Mouse (Mus musculus) frontal cortex, postnatal 14 days (tissue): ENCODE data around the gene Sec24c.
"Not testable (repeated sequence)": the region's sequence is repeated elsewhere in the genome, so short reads cannot be mapped to it uniquely, and the experiment has no call there.

Source experiments
- DNase-seq, 2 experiments: peaks; one replicate each; pipeline ENCODE4 v3.0.0; 2022; ENCODE audit warnings: low spot score in 2 of 2

Gene Sec24c

DNA sequence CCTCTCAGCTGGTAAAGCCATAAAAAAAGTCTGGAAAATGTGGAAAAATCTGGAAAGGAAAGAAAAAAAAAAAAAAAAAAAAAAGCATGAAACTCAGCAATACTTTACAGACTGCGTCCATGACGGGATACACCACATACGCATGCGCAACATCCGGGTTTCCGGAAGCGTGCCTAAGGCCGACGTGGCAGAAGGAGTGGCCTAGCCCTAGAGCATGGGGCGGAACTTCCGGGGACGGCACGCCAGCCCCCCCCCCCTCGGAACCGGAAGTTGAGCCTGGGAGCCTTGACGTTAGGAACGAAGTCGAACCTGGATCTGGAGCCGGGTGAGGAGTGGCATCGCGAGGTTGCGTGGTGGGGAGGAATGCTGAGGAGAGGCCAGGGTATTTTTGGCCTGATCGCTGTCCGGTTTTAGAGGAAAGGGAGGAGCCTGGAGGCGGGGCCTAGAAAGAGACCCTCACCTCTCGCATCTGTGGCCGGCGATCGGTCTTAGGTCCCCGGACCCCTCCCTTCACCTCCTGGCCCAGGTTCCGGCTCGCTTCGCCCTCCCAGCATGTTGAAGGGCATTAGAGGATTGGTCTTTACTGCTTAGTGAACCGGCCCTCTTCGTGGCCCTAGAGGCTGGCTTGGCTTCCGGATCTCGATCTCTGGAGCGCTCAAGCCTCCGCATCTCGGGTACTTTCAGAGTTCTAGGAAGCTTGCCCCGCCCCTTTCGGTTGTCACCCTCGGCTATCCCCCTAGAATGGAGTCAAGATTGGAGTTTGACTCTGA is at the start of gene Sec24c:
TSS of gene Sec24c (plus strand) at position 245 of the 770 bp plus-strand sequence.
- peak; percentile 92 to 95 for DNase-seq

DNA sequence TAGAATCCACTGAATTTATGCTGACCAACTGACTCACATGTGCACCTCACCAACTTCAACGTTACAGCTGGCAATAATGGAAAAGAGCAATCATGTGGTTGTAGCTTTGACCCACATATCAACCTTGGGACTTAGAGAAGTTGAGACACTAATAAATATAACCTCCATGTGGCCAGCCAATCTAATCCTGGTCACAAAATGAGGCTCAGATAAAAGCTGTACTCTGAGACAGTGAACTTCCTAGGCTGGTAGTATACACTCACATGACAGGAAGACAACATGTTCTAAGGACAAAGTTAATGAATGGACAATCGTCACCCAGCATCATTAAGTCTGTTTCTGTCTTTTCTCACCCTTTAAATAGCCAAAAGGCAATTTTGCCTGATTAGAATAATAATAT is 47.7 kb upstream of the Sec24c start:
- DNase-seq = no peak

DNA sequence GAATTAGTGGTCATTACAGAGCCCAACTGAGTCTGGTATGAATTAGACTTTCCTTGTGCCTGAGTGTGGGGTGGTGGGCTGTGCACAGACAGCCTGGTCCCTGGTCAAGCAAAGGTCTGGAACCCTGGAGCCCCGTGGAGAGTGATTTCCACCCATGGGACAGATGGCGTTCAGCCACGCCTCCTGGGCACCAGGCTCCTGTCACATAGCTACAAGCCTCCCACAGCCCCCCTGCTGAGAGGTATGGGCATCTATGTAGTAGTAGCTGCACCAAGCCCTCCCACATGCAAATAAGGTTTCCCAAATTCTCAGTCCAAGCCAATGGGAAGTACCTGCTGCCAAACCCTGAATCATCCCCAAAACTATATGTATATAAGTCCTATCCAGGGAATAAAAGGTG is 47.1 kb upstream of the Sec24c start:
- no peak for DNase-seq

DNA sequence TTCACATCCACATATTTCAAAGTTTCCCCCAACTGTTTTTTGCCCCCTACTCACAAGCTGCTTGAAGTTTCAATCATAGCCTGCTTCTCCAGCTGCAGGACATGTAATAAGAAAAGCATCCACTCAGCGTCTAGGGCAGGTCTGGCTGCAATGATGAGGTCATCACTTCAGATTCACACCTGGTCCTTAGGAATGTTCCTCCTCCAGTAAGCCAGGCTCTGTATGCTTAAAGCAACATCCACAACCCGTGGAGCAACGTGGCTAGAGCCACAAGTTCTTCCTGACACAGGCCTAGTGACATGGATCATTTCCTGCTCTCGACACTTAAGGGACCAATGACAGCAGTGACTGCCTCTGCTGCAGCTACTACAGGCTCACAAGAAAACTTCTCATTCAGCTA is 42.9 kb upstream of the Sec24c start:
- DNase-seq = no peak

DNA sequence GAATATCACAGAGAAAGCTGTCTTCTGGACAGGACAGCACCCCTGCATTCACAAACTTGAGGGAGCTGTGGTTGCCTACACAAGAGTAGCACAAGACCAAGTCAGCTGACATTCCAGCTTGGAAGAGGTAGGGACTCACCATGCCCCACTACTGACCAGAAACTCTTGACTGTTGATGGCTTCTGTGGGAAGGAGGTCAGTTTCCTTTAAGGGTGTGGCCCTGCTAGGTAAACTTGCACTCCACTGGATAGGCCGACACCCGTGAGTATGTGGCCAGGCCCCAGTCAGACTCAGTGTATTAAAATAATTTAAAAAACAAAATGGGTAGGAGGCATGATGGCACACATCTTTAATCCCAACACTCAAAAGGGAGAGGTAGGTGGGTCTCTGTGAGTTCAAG is 38.6 kb upstream of the Sec24c start:
- no peak for DNase-seq

DNA sequence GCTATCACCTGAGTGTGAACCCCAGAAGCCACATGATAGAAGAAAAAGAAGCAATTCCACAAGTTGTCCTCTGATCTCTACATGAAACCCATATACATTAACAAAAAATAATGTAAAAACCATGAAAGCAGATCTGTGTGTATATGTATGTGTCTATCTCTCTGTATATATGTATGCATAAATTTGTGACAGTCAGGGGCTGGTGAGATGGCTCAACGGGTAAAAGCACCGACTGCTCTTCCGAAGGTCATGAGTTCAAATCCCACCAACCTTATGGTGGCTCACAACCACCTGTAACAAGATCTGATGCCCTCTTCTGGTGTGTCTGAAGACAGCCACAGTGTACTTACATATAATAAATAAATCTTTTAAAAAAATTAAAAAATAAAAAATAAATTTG is 37.1 kb upstream of the Sec24c start:
- DNase-seq = not testable (repeated sequence)

DNA sequence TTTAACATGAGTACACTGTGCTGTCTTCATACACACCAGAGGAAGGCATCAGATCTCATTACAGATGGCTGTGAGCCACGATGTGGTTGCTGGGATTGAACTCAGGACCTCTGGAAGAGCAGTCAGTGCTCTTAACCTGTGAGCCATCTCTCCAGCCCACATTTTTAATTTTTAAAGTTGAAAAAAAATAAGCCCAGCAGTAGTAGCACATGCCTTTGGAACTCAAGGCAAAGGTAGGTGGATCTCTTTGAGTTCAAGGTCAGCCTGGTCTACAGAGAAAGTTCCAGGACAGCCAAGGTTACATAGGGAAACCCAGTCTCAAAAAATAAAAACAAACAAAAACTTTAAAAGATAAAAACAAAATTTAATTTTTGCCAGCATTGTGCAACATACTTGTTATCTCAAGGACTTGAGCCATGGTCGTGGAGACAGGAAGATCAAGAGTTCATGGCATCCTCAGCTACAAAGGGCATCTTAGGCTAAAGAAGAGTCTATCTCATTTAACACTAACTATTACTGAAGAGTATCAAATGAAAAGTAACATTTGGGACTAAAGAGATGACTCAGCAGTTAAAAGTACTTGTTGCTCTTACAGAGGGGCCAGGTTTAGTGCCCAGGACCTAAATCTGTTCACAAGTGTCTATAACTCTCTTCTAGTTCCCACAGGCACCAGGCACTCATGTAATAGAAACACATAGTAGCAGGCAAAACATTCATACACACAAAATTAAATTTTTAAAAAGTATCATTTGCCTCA is 36.1 kb upstream of the Sec24c start:
- DNase-seq = no peak

DNA sequence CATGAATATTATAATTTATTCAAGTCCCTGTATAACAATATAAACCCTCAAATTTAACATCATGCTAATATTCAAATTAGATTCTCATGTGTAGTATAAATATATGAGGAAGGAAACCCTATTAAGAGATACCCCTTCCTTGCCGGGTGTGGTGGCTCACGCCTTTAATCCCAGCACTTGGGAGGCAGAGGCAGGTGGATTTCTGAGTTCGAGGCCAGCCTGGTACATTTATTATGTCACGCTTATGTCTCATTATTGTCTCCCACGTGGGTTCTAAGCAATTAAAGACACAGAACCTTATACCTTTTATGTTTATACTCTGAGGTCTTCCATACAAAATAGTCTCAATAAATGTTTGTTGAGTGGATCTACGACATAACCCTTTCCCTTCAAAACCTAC is 35.4 kb upstream of the Sec24c start:
- DNase-seq = no peak

DNA sequence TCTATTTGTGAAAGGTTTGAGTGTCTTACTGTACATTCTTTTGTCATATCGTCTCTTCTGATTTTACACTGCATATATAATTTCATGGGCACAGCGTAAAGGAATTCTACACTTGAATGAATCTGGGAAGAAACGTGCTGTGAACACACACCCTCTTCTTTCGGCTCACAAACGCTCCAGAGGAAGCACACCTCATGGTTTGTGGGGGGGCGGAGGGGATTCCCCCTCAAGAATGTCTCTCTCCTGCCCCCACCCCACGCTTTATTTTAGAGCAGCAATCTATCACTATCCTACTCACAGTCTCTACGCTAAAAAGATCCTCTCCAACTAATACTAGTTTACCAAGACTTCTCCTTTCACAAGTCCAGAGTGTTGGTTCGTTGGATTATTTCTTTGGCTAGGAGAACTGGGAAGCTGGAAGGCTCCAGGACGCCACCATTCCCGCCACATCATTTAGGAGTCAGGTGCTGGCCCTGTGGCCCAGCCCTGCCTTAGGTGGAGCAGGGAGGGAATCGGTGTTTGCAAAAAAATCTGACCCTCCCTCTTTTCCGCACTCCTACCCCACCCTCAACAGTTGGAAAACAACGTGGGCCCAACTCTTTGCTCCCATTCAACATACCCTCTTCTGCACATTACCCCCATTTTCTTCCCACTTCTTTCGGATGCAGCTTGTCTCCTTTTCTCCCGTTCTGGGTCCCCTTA is 34.0 kb upstream of the Sec24c start:
- DNase-seq = no peak

DNA sequence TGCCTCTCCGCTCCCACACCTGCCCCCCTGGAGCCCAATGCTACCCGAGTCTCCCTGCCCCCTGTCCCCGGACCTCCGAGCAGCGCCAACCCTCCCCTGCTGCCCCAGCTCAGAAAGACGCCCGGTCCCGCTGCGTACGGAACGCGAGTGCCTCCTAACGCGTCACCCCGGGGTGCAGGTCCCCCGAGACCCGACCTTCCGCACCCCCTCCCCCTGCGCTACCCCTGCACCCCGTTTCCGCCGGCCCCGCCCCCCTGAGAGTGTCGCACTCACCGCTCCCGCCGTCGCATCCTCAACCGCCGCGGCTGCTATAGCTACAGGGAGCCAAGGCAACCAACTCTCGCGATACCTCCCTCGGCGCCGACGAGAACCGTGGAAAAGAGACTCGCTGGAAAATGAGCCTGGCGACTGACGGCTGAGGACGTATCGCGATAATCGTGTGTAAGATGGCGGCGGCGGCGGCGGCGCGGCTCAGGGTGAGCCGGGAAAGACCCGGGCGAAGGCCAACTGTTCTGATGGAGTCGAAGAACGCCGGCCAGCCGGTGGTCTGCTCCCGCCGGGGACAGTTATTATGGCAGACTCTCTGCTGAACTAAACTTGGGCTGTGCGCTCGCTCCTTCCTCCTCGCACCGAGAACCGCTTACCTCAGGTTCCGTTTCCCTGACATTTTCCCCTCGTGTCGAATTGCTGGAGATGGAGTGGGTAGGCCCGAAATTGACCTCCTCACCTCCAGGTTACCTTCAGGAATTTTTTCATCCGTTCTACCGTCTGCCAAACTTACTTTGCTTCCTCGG is 33.3 kb upstream of the Sec24c start, which contains the start of gene Usp54:
TSS of gene Usp54 (minus strand) at position 420 of the 794 bp plus-strand sequence.
- peak; percentile 95 to 98 for DNase-seq

DNA sequence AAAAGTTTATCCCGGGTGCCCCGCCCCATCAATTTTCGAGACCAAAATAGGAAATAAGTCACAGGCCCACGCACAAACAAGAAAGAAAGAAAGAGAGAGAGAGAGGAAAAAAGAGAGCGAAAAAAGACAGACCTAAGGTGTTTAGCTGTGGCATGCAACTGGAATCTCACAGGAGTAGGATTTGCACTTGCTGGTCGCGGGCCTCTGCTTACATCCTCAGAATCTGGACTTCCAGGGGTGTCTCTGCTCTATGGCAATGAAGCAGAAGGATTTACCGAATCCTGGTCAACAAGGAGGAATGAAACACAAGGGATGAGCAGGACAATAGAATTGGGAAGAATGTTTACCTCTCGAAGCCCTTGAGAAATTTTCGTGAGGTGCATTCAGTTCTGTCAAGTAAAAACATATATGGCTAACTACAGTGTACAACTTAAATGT is 32.7 kb upstream of the Sec24c start:
- DNase-seq = no peak

DNA sequence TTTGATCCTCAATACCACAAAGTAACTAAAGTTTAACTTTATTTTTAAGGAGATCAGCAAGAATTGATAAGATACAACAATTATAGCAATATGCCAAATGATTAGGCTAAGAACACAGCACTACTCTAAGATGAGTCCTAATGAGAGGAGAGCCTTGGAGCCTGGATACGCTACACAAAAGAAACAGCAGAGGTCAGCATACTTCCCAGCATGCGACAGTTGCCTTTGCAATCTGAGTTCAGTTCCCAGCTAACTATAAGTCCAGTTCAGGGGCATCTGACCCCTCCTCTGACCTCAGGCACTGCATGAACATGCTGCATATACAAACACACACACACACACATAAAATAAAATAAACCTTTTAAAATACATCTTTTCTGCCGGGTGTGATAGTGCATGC is 28.6 kb upstream of the Sec24c start:
- no peak for DNase-seq

DNA sequence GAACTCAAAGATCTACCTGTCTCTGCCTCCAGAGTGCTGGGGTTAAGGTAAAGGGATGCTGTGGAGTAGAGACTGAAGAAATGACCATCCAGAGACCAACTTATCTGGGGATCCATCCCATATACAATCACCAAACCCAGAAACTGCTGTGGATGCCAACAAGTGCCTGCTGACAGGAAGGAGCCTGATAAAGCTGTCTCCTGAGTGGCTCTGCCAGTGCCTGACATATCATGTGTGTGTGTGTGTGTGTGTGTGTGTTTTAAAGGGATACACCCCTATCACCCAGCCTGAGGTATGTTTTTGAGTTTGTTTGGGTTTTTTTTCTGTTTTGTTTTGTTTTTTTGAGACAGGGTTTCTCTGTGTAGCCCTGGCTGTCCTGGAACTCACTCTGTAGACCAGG is 27.7 kb upstream of the Sec24c start:
- no peak for DNase-seq

DNA sequence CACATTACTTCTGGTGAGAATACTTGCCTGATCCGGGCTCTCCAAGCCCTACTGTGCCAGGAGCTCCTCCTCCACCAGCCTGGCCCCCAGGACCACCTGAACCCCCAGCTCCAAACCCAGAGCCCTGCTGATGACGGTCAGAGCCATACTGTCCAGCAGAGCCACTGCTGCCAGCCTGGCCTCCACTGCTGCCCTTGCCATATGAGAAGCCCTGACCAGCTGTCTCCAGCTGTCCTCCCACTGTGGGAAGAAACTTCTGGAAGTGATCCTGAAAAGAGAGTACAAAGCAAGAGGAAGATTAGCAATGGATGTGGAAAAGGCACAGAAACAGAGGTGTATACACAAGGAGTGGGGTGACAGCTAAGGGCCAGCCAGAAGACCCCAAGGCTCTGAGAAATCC is 23.1 kb upstream of the Sec24c start:
- DNase-seq = no peak

DNA sequence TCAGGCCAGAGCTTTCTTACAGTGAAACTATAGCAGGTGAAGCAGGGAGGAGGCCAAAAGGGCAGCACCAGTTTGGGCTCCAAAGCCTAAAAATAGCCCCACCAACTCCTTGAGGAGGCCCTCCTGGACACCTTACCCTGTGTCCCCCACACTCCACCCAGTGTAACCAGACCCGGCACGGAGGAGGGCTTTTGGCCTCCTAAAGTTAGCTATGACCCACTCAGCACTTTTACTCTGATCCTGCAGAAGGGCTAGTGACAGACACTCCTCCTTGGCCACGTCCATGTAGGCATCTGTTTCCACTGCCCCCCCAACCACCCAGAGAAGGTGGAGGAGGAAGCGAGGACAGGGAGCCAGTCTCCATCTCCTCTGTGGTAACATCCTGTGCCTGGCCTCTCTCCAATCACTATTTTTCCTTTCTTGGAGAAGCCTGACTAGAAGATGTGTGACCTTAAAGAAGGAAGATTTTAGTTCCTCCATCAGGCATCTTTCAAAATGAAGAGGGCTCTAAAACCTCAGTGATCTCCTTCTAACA is 22.3 kb upstream of the Sec24c start:
- DNase-seq = no peak

DNA sequence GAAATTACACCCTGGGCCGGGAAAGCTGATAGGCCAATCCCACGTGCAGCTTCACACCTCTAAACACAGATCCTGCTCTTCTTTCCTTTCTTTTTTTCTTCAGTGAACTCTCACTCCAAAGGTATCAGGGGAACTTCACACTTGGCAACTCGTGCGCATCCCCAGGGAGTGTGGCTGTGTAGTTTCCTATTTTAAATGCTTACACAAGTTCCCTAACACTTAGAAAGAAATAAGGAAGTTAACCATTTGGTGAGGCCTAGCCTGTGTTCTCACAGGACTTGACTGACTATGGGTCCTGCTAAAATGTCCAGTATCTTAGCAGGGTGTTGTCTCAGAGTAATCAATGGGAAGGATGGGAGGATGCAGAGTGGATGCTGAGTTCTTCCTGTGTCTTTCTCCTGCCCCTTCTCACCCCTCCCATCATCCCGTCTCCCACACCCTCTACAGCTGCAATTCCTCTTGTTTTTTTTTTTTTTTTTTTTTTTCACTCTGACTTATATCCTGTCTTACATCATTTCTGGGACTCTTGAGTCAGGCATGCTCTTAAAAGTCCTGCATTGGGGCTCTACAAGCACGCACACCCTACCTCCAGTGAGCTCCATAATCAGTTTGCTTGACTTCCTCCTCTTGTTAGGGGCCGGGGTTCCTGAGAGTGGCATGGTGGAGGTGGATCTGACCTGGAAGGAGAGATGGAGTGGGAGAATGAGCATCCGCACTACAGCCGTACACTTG is 19.3 kb upstream of the Sec24c start:
- no peak for DNase-seq

DNA sequence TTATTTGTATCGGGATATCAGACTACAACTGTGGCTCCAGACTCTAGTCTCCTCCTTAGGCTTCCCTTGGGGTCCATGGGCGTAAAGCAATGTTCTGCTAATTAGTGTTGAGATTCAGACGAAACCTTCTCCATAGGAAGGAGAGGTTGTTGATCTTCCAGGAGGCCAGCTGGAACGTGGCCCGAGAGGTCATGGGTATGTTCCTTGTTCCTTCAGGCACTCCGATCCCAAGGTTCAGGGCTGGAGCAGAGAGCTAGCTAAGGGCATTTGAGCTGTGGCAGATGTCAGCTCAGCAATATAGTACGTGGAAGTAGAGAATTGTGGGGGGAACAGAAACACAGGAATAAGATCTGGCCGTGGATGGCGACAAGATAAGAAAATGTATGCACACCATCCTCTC is 18.4 kb upstream of the Sec24c start:
- no peak for DNase-seq

DNA sequence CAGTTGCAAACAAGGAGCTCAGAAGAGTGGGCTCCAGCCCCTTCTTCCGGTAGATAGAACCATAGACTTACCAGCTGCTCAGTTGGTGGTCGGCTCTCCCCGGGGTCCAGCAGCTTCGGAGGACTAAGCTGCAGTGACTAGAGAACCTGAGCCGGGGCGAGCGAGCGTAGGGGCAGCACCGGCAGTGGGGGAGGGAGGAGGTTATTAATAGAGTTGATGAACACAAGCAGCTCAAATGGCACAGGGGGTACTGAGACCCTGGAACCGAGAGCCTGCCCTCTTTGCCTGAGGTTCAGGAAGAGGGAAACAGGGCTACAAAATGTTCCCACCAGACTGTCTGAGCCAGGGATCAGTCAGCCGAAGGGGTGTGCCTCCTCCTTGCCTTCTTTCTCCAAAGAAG is 17.7 kb upstream of the Sec24c start, which contains the start of gene Myoz1:
TSS of gene Myoz1 (minus strand) at position 180 of the 400 bp plus-strand sequence.
- DNase-seq = no peak

DNA sequence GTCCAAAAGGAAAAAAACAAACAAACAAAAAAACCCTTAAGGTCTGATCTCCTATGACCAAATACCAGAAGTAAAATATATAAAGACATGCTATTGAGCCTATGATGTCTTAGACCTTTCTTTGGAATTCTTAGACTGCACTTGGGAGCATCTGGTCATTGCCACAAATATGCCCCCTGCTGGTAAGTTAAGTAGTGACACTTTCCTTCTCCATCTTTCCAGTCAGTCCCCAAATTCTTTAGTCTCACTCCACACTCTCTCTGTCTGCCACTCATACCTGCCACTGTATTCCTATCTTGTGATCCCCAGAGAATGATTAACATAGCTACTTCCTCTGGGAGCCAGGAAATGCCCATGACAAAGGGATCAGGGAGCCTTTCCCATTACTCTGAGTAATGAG is 15.8 kb upstream of the Sec24c start:
- peak in 1 of 2 experiments; percentile 30 for DNase-seq

DNA sequence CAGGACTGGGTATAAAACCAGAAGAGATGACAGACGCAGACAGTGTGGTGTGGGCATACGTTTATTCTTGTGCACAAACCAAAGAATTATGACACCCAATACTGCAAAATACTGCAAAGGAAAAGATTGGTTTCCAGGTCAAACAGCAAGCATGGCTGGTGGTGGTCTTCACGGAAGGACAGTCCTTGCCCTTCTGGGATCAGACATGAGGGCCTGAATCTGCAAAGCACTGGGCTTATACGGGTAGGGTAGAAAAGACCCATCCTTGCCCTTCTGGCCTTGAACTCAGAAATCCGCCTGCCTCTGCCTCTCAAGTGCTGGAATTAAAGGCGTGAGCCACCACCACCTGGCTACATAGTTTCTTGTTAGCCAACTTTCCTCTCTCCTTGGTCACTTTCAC is 15.2 kb upstream of the Sec24c start:
- no peak for DNase-seq

DNA sequence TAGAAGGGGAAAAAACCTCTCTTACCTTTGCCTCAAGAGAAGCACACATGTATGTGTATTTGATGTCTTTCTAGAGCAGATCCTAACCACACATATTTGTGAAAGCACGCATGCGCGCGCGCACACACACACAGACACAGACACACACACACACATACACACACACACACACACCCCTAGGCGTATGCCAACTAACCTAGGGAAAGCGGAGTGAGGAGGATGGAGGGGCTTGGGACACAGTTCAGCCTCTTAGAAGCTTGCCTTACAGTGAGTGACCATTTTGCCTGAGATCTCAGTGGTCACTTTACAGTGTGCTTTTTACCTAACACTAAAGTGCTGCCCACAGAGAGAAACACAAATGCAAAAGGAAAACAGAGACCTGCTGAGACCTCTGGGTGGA is 14.4 kb upstream of the Sec24c start:
- DNase-seq = no peak
